Mouse (Mus musculus) cerebellum, adult 2 months (tissue): ENCODE results near the gene Atf6b. TPM values are rescaled to one million over a fixed set of nuclear protein-coding genes. Genes with fewer than 3 reads are reported as not detected.

Experiments used
- DNase-seq, 2 experiments: peaks; one replicate each; pipeline ENCODE4 v3.0.0; 2021
- H3K27ac ChIP-seq: fragments of 200-500 bp; 2 replicates; pipeline ENCODE4 v1.5.1; 2012; ENCODE audit warnings: low read length, control low read depth, inconsistent platforms; ENCODE audit not compliant: insufficient read depth
- H3K27me3 ChIP-seq: fragments of 200-500 bp; 2 replicates; pipeline ENCODE4 v1.6.1; 2012; ENCODE audit warnings: inconsistent platforms, mild to moderate bottlenecking, low read length, moderate library complexity; ENCODE audit not compliant: control insufficient read depth, insufficient read depth
- H3K4me1 ChIP-seq: fragments of 200-500 bp; 2 replicates; pipeline ENCODE4 v1.6.1; 2011; ENCODE audit warnings: low read length; ENCODE audit not compliant: control insufficient read depth, insufficient read depth
- H3K4me3 ChIP-seq: fragments of 200-500 bp; replicated peaks from 2 replicates; pipeline ENCODE3; 2011; ENCODE audit warnings: mild to moderate bottlenecking, low read depth, low read length, control low read depth; ENCODE audit not compliant: insufficient read depth
- CTCF ChIP-seq: fragments of 200-500 bp; IDR thresholded peaks from 2 replicates; pipeline ENCODE4 v1.5.1; 2011; ENCODE audit warnings: low read depth, mild to moderate bottlenecking, control low read depth, low read length, moderate library complexity, borderline replicate concordance; ENCODE audit not compliant: insufficient read depth
- POLR2A ChIP-seq: fragments of 200-500 bp; IDR thresholded peaks from 2 replicates; pipeline ENCODE4 v1.6.1; 2011; ENCODE audit warnings: low read length, control low read depth, borderline replicate concordance; ENCODE audit not compliant: insufficient read depth
- WGBS: fragments of 180-500 bp; shearing (Covaris S2); methylation state at CpG from one replicate; pipeline ENCODE4 v1.1.7; 2018; 5-methylcytosine and 5-hydroxymethylcytosine counted together
- polyA plus RNA-seq: library from polyadenylated mRNA; depleted of rRNA; stranded (reverse); fragments of >200 nt; gene quantifications from 2 replicates; pipeline ENCODE4 v1.2.3, GENCODE M21; 2012

The Atf6b gene
- polyA plus RNA-seq, 1 experiment: 61.4 TPM

DNA sequence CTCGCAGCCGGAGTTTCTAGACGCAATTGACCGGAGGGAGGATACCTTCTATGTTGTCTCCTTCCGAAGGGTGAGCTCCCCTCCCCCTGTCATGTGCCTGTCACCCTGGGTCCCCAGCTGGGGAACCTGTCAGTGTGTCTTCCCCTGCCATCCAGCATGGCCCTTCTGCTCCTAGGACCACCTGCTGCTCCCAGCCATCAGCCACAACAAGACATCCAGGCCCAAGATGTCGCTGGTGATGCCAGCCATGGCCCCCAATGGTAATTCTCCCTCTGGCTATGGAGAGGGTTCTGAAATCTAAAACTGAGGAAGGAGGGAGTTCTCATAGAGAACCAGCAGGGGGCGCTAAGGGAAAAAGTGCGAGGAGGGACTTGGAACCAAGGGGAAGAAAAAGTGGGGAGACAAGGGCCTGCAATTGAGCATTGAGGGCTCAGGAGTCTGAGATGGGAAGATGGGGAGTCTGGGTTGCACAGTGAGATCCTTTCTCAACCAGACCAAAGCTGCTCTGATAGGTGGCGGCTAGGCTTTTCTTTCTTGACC lies 6.9 kb downstream of the Atf6b start:
- peak; percentile 43 to 59 for DNase-seq
- Histone ChIP-seq H3K27ac (no peak overlapping the region), H3K27me3 (no peaks in the 10 kb centered on the region), H3K4me1 (peaks cover 6% of the 10 kb centered on the region; the same call in 1 of the 2 replicates), H3K4me3 (no peak overlapping the region)
- WGBS: 64% methylated on average over 9 of the region's 9 CpGs
- peak; percentile 60 for TF ChIP-seq CTCF
- TF ChIP-seq POLR2A: no peak

DNA sequence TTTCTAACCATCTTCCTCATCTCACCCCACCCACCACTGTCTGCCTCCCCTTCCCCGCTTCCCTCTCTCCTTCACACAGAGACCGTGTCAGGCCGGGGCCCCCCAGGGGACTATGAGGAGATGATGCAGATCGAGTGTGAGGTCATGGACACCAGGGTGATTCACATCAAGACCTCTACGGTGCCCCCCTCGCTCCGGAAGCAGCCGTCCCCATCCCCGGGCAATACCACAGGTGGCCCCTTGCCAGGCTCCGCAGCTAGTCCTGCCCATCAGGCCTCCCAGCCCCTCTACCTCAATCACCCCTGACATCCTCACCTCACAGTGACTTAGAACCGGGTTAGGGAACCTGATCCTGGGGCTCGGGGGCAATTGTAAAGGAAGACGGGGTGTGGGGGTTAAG lies 7.4 kb downstream of the Atf6b start:
- 86% methylated on average over 13 of the region's 13 CpGs for WGBS
- H3K4me3 ChIP-seq: no peak overlapping the region
- H3K27me3 ChIP-seq: no peaks in the 10 kb centered on the region
- TF ChIP-seq CTCF: no peak
- no peak for TF ChIP-seq POLR2A
- peaks cover 6% of the 10 kb centered on the region; the same call in 1 of the 2 replicates for H3K4me1 ChIP-seq
- DNase-seq: peak; percentile 24 to 33
- no peak overlapping the region for H3K27ac ChIP-seq

DNA sequence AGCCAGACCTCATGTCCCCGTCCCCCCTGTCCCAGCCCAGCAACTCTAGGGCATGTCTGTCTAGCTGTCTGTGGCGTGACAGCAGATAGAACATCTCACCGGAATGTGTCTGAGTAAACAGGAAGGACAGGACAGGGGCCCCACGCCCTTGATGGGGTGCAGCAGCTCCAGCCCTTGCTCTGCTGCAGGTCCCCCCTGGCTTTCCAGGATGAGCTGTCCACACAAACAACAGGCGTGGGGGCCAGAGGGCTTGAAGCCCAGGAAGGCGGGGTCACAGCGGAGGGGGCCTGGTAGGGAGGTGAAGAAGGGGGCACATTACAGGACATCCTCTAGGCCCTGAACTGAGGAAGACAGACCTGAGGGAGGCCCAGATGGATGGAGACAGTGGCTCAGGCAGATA lies 8.2 kb downstream of the Atf6b start:
- TF ChIP-seq POLR2A (no peak), CTCF (no peak)
- Histone ChIP-seq H3K4me1 (peaks cover 6% of the 10 kb centered on the region; the same call in 1 of the 2 replicates), H3K27ac (no peak overlapping the region), H3K4me3 (no peak overlapping the region), H3K27me3 (no peaks in the 10 kb centered on the region)
- 71% methylated on average over 7 of the region's 7 CpGs for WGBS
- no peak for DNase-seq

DNA sequence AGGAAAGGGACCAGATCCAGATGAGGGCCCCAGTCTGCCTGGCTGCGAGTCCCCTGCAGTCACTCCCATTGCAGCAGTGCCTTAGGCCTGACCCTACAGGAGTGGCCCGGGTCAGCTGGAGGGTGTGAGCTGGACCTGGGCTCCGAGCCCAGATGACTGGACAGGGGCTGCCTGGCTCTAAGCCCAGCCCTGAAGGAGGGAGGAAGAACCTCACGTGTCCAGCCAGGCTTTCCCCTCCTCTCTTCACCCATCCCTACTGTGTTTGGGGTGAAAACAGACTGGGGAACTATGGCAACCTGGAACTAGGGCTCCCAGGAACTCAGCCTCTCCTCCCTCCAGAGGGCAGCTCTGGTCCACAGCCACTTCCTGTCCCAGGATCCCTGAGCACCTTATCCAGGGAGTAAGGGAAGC lies 8.6 kb downstream of the Atf6b start:
- DNase-seq: peak; percentile 34 to 56
- H3K4me3 ChIP-seq: no peak overlapping the region
- H3K4me1 ChIP-seq: peaks cover 6% of the 10 kb centered on the region; the same call in 1 of the 2 replicates
- TF ChIP-seq CTCF (no peak; the same call in 1 of the 2 replicates), POLR2A (no peak)
- no peak overlapping the region for H3K27ac ChIP-seq
- WGBS: 14% methylated on average over 4 of the region's 4 CpGs
- H3K27me3 ChIP-seq: no peaks in the 10 kb centered on the region

DNA sequence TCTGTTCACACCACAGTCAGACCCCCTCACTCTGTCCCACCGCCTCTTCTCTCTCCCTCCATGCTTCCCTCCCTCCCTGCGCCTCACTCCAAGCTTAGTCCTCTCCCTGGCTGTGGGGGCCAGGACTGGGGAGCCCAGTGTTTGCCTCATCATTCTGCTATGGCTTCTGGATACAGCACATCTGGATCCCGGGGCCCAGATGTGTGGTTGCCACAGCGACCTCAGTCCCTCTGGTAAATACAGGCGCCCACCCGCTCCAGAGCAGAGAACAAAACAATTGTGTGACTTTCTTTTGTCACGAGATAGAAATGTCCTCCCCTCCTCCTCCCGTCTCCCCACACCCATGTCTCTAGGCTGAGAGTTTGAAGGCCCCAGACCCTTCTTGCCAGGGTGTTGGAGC lies 9.7 kb downstream of the Atf6b start:
- H3K4me1 ChIP-seq: peaks cover 6% of the 10 kb centered on the region; the same call in 1 of the 2 replicates
- 27% methylated on average over 8 of the region's 8 CpGs for WGBS
- TF ChIP-seq CTCF (no peak), POLR2A (no peak)
- no peak overlapping the region for H3K4me3 ChIP-seq
- no peak overlapping the region for H3K27ac ChIP-seq
- no peaks in the 10 kb centered on the region; the same call in 1 of the 2 replicates for H3K27me3 ChIP-seq
- DNase-seq: no peak

DNA sequence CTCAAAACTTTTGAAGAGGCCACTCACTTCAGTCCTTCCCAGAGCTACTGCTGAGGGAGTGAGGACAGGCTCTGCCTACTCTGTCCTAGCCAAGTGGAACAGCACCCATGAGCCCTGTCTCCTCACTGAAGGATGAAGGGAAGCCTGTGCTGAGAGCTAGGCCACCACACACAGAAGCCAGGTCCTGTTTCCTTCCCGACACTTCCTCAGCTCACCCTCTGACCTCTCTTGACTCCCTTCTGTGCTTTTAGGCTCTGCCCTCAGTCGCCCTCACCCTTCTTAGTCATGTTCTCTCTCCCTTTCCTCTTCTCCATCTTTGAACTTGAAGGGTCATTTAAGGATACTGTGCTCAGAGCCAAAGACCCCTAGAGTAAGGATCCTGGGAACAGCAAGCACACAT lies 10.3 kb downstream of the Atf6b start:
- Histone ChIP-seq H3K27me3 (no peaks in the 10 kb centered on the region; the same call in 1 of the 2 replicates), H3K4me1 (peaks cover 6% of the 10 kb centered on the region; the same call in 1 of the 2 replicates), H3K4me3 (no peak overlapping the region), H3K27ac (no peak overlapping the region)
- no peak for TF ChIP-seq CTCF
- 47% methylated on average over 2 of the region's 2 CpGs for WGBS
- DNase-seq: no peak

DNA sequence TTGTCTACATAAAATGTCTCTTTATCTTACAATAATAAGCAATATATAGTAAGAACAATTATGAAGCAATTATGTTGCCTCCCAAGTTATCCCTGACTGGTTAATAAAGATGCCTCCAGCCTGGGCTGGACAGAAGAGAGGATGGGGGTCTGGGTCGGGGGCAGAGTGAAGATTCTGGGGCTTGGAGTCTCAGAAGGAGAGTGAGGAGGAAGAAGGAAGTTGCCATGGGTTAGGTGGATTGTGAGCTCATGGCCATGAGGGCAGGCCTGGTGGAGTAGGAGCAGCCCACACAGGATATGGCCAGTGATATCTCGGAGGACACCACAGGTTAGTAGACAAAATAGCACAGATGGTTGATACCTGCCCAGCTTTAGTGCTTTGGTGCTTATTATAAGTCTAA lies 11.2 kb downstream of the Atf6b start:
- no peak for DNase-seq
- H3K4me3 ChIP-seq: no peak overlapping the region
- TF ChIP-seq CTCF: no peak
- no peak for TF ChIP-seq POLR2A
- no peaks in the 10 kb centered on the region; the same call in 1 of the 2 replicates for H3K27me3 ChIP-seq
- no peak overlapping the region for H3K27ac ChIP-seq
- 71% methylated on average over 2 of the region's 2 CpGs for WGBS
- peaks cover 6% of the 10 kb centered on the region; the same call in 1 of the 2 replicates for H3K4me1 ChIP-seq

DNA sequence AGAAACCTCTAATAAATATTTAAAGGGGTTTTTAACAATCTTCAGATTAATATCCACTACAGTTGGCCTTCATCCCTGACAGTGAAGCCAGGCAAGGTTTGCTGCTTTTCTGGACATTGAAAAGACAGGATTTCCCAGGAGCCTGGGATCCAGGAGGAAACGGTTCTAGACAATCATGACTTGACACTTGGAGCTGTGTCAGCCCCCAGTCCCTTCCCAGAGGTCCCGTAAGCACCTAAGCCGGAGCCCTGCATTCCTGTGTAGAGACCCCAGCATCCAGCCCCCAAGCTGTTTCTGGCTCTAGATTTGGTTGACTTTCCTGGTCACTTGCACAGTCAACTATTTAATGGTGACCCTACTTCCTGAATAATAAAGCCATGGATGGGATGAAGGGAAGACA lies 11.6 kb downstream of the Atf6b start:
- 58% methylated on average over 3 of the region's 3 CpGs for WGBS
- Histone ChIP-seq H3K27ac (no peak overlapping the region), H3K4me3 (no peak overlapping the region), H3K4me1 (peaks cover 6% of the 10 kb centered on the region; the same call in 1 of the 2 replicates), H3K27me3 (no peaks in the 10 kb centered on the region; the same call in 1 of the 2 replicates)
- no peak for TF ChIP-seq POLR2A
- no peak for TF ChIP-seq CTCF
- no peak for DNase-seq
